In the genomic region with DNA sequence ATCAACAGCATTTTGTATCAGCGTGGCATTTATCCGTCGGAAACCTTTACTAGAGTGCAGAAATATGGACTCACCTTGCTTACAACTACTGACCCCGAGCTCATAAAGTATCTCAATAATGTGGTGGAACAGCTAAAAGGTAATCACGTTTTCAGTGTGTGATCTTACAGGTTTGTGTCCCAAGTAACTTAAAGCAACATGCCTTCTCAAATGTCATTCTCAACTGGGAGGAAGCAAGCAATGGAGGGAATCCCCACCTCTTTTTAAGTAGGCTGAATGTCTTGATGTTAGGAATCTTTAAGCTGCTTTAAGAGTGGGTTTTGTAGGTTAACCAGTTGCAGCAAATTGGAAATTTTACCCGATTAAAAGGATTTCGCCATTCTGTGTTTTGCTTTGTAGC, we compare ENCODE assay signal across 8 mouse cellular contexts. TPM values are rescaled to one million over a fixed set of nuclear protein-coding genes. Genes with fewer than 3 reads are reported as not detected.
A peak's percentile ranks its signal among the peaks of the same experiment; 100 is the strongest.
DNase-seq lines count a peak whose midpoint lies in the region; ATAC-seq lines count a peak whose summit lies in the region.

No protein-coding gene starts in this region.

- 17% methylated on average over 7 of the region's 7 CpGs for WGBS in neural tube, embryonic 11.5 days
- 11% methylated on average over 7 of the region's 7 CpGs for WGBS in liver, embryonic 11.5 days

- no peaks in the 10 kb centered on the region for H3K9me3 ChIP-seq in neural tube, embryonic 11.5 days (ENCODE audit: control insufficient read depth, low read length)
- no peaks in the 10 kb centered on the region for H3K9me3 ChIP-seq in liver, embryonic 11.5 days (ENCODE audit: control insufficient read depth, low read length)

- peaks cover 2% of the 10 kb centered on the region; the same call in 1 of the 2 replicates for H3K36me3 ChIP-seq in neural tube, embryonic 11.5 days (ENCODE audit: control insufficient read depth, insufficient read depth, low read length)
- peaks cover 14% of the 10 kb centered on the region for H3K36me3 ChIP-seq in liver, embryonic 11.5 days (ENCODE audit: control insufficient read depth, insufficient read depth, low read length)

- DNase-seq in CD4-positive, CD25-positive, alpha-beta regulatory T cell, adult 2 months (ENCODE audit: low read depth, low spot score): peak; percentile 29
- DNase-seq in neural tube, embryonic 11.5 days (ENCODE audit: low spot score): no peak
- no peak for DNase-seq in neural tube, embryonic 10.5 days (ENCODE audit: extremely low spot score, low spot score)
- DNase-seq in liver, embryonic 11.5 days (ENCODE audit: low spot score): no peak
- no peak for DNase-seq in cerebellum, adult 18-20 months
- DNase-seq in gastrocnemius, postnatal 4 days (ENCODE audit: low spot score in 2 of 2): no peak
- DNase-seq in right cerebral cortex, postnatal 25 days: no peak

- ATAC-seq in CD4-positive, CD25-positive, alpha-beta regulatory T cell, adult 4 months: no peak
- ATAC-seq in neural tube, embryonic 11.5 days (ENCODE audit: insufficient read depth, low FRiP score, low TSS enrichment): no peak
- ATAC-seq in liver, embryonic 11.5 days (replicated peaks; ENCODE audit: low FRiP score): no peak

- H3K4me3 ChIP-seq in neural tube, embryonic 11.5 days (ENCODE audit: low read depth, low read length): peak overlapping the region; percentile 82
- H3K4me3 ChIP-seq in liver, embryonic 11.5 days (ENCODE audit: low read depth, low read length): peak overlapping the region; percentile 81

- peak overlapping the region; percentile 67 for H3K4me2 ChIP-seq in neural tube, embryonic 11.5 days (ENCODE audit: low read depth)
- H3K4me2 ChIP-seq in liver, embryonic 11.5 days: peak overlapping the region; percentile 81

- peak overlapping the region; percentile 76 for H3K9ac ChIP-seq in neural tube, embryonic 11.5 days (ENCODE audit: low read length)
- H3K9ac ChIP-seq in liver, embryonic 11.5 days (ENCODE audit: low read depth, low read length): peak overlapping the region; percentile 79

- H3K27me3 ChIP-seq in neural tube, embryonic 11.5 days (ENCODE audit: control insufficient read depth, insufficient read depth, low read length): no peaks in the 10 kb centered on the region
- H3K27me3 ChIP-seq in liver, embryonic 11.5 days (replicated peaks; ENCODE audit: control insufficient read depth, insufficient read depth, low read length): no peaks in the 10 kb centered on the region

- no peaks in the 10 kb centered on the region for H3K4me1 ChIP-seq in neural tube, embryonic 11.5 days (ENCODE audit: control insufficient read depth, insufficient read depth, low read length)
- H3K4me1 ChIP-seq in liver, embryonic 11.5 days (replicated peaks; ENCODE audit: control insufficient read depth, insufficient read depth, low read length): peaks cover 5% of the 10 kb centered on the region; the same call in 1 of the 2 replicates

- H3K27ac ChIP-seq in neural tube, embryonic 11.5 days (ENCODE audit: low read depth, low read length): no peak overlapping the region
- peak overlapping the region; percentile 90 for H3K27ac ChIP-seq in liver, embryonic 11.5 days (ENCODE audit: low read depth, low read length)

RNA-seq across cellular contexts. Expression of a gene that starts 0.8 kb away (rescaled TPM):
- polyA plus RNA-seq in CD4-positive, CD25-positive, alpha-beta regulatory T cell, adult 4 months (2017; shearing (Covaris generic)): 10 to 100 TPM; 25.8 to 28.3 TPM
- 108 and 118 TPM in 2 replicates for polyA plus RNA-seq in neural tube, embryonic 11.5 days (2014; fragmentation: Nextera tagmentation; extraction: Ambion mirVana)
- 131 and 137 TPM in 2 replicates for polyA plus RNA-seq in liver, embryonic 11.5 days (2014; fragmentation: Nextera tagmentation; extraction: Ambion mirVana)
- total RNA-seq in gastrocnemius, postnatal 4 days (2021): 10 to 100 TPM; 16.4 to 18.4 TPM

RNA-seq across cellular contexts. Expression of a gene that starts 23.9 kb away (rescaled TPM):
- under 1 TPM in 1 of 2 experiments, not detected in 1; 0.12 TPM for polyA plus RNA-seq in CD4-positive, CD25-positive, alpha-beta regulatory T cell, adult 4 months (2017; shearing (Covaris generic))
- 0.13 TPM in 1 of 2 replicates, not detected in the other for polyA plus RNA-seq in neural tube, embryonic 11.5 days (2014; fragmentation: Nextera tagmentation; extraction: Ambion mirVana)
- 0.09 TPM in 1 of 2 replicates, not detected in the other for polyA plus RNA-seq in liver, embryonic 11.5 days (2014; fragmentation: Nextera tagmentation; extraction: Ambion mirVana)
- not detected for total RNA-seq in gastrocnemius, postnatal 4 days (2021)
